Mouse (Mus musculus) testis, adult 2 months (tissue): Measurements from ENCODE around the gene Efna1.

ENCODE experiments used
- CTCF ChIP-seq: fragments of 200-500 bp; IDR thresholded peaks from 2 replicates; pipeline ENCODE4 v1.5.1; 2012; ENCODE audit warnings: low read depth, mild to moderate bottlenecking, inconsistent platforms, low read length, moderate library complexity; ENCODE audit not compliant: control insufficient read depth, insufficient read depth, insufficient replicate concordance
- POLR2A ChIP-seq: fragments of 200-500 bp; IDR thresholded peaks from 2 replicates; pipeline ENCODE4 v1.6.1; 2012; ENCODE audit warnings: low read depth, mild to moderate bottlenecking, inconsistent platforms, low read length, moderate library complexity; ENCODE audit not compliant: control insufficient read depth

GRCm38 (mm10) chr3:89287286-89287685, 6.3 kb upstream of the Efna1 start:
- TF ChIP-seq CTCF: no peak
- no peak for TF ChIP-seq POLR2A
